Mouse (Mus musculus): Measurements from ENCODE around the gene Krt78. TPM values are rescaled to one million over a fixed set of nuclear protein-coding genes. Genes with fewer than 3 reads are reported as not detected.

The Krt78 gene
- not detected for polyA plus RNA-seq (2015; fragmentation: Illumina TruSeq; extraction: RNeasy Lipid Tissue Mini Kit (QIAGEN cat#74804); ENCODE audit: low read depth, low replicate concordance)

DNA sequence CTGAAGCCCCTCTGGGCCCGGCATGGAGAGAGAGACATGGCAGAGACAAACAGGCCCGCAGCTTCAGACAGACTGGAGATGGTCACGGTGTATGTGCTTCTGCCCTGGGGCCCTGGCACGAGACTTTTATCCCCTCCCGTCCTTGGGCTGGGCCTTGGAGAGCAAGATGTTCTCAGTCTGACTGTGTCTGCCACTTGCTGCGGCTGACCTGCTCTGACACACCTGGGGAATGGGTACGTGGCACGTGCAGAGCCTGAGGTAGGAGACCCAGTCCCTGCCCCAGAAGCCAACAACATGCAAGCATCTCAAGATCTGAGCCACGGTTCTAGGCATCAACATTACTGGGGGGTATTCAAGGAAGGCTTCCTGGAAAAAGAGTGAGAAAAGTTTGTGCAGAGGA lies at the start of gene Krt78:
Krt78 (minus strand) TSS at position 101 of the 400 bp plus-strand sequence.

DNA sequence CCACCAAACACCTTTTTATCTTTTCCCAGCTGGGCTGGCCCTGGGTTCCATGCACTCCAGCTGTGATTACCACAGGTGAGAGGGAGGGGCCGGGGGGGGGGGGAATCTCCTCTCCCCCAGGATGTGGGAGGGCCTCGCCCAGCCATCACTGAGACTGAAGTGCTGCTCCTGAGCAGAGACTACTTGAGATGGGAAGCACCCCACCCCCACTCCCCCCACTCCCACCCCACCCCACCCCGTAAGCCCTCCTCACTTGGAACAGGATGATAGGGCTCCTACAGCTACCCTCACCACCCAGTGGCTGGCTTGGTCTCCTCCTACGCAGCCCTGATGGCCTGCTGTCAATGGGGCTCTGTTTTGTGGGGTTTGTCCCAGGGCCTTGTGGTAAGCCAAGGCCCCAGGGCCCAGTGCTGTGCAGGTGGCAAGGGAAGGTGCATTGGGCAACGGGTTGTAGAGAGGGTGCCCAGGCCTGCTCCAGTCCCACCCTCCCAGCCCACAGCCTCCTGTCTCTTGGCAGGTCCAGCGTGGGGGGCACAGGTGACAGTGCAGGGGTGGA lies 13.7 kb downstream of the Krt78 start, which contains the start of gene Krt79:
Krt79 (minus strand) TSS at position 51 of the 556 bp plus-strand sequence.

DNA sequence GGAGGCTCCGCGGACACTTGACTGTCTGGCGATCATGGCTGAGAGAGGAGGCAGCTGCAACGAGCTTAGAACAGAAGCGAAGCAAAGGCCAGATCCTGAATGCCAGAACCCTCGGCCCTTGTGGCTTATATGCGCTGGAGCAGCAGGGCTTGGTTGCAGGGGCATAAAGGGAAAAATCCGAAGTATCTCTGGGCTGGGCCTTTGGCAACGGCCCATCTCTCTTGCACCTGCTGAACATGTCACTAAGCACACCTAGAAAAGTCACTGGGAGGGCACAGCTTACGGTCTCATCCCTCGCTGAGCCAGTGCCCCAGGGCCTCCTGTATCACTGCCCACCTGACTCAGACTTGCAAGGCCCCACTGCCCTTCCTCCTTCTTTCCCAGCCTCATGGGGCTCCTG lies 29.5 kb downstream of the Krt78 start, which contains the start of gene Krt4:
Krt4 (minus strand) TSS at position 101 of the 400 bp plus-strand sequence.

Other genes starting within 250 kb of the Krt78 start
- gene Krt5, start 241.4 kb downstream of the Krt78 start, polyA plus RNA-seq (2015; fragmentation: Illumina TruSeq; extraction: RNeasy Lipid Tissue Mini Kit (QIAGEN cat#74804); ENCODE audit: low read depth, low replicate concordance): not detected
- not detected for gene Krt71, start 211.2 kb downstream of the Krt78 start, polyA plus RNA-seq (2015; fragmentation: Illumina TruSeq; extraction: RNeasy Lipid Tissue Mini Kit (QIAGEN cat#74804); ENCODE audit: low read depth, low replicate concordance)
- not detected for gene Krt72, start 167.8 kb downstream of the Krt78 start, polyA plus RNA-seq (2015; fragmentation: Illumina TruSeq; extraction: RNeasy Lipid Tissue Mini Kit (QIAGEN cat#74804); ENCODE audit: low read depth, low replicate concordance)
- 0.88 TPM for gene Krt73, start 151.9 kb downstream of the Krt78 start, polyA plus RNA-seq (2015; fragmentation: Illumina TruSeq; extraction: RNeasy Lipid Tissue Mini Kit (QIAGEN cat#74804); ENCODE audit: low read depth, low replicate concordance)
- gene Krt2, start 136.1 kb downstream of the Krt78 start, polyA plus RNA-seq (2015; fragmentation: Illumina TruSeq; extraction: RNeasy Lipid Tissue Mini Kit (QIAGEN cat#74804); ENCODE audit: low read depth, low replicate concordance): 0.65 TPM
- gene Krt1, start 103.5 kb downstream of the Krt78 start, polyA plus RNA-seq (2015; fragmentation: Illumina TruSeq; extraction: RNeasy Lipid Tissue Mini Kit (QIAGEN cat#74804); ENCODE audit: low read depth, low replicate concordance): 5.6 TPM
- gene Krt77, start 84.6 kb downstream of the Krt78 start, polyA plus RNA-seq (2015; fragmentation: Illumina TruSeq; extraction: RNeasy Lipid Tissue Mini Kit (QIAGEN cat#74804); ENCODE audit: low read depth, low replicate concordance): 6.7 TPM
- not detected for gene Krt76, start 61.4 kb downstream of the Krt78 start, polyA plus RNA-seq (2015; fragmentation: Illumina TruSeq; extraction: RNeasy Lipid Tissue Mini Kit (QIAGEN cat#74804); ENCODE audit: low read depth, low replicate concordance)
- not detected for gene Krt4, start 29.6 kb downstream of the Krt78 start, polyA plus RNA-seq (2015; fragmentation: Illumina TruSeq; extraction: RNeasy Lipid Tissue Mini Kit (QIAGEN cat#74804); ENCODE audit: low read depth, low replicate concordance)
- gene Krt79, start 14.0 kb downstream of the Krt78 start, polyA plus RNA-seq (2015; fragmentation: Illumina TruSeq; extraction: RNeasy Lipid Tissue Mini Kit (QIAGEN cat#74804); ENCODE audit: low read depth, low replicate concordance): not detected
- 0.91 TPM for gene Krt8, start 50.2 kb upstream of the Krt78 start, polyA plus RNA-seq (2015; fragmentation: Illumina TruSeq; extraction: RNeasy Lipid Tissue Mini Kit (QIAGEN cat#74804); ENCODE audit: low read depth, low replicate concordance)
- 1.9 TPM for gene Krt18, start 73.9 kb upstream of the Krt78 start, polyA plus RNA-seq (2015; fragmentation: Illumina TruSeq; extraction: RNeasy Lipid Tissue Mini Kit (QIAGEN cat#74804); ENCODE audit: low read depth, low replicate concordance)
- gene Eif4b, start 119.5 kb upstream of the Krt78 start, polyA plus RNA-seq (2015; fragmentation: Illumina TruSeq; extraction: RNeasy Lipid Tissue Mini Kit (QIAGEN cat#74804); ENCODE audit: low read depth, low replicate concordance): 110 TPM
- 20.3 TPM for gene Tns2, start 146.1 kb upstream of the Krt78 start, polyA plus RNA-seq (2015; fragmentation: Illumina TruSeq; extraction: RNeasy Lipid Tissue Mini Kit (QIAGEN cat#74804); ENCODE audit: low read depth, low replicate concordance)
- 141 TPM for gene Spryd3, start 181.9 kb upstream of the Krt78 start, polyA plus RNA-seq (2015; fragmentation: Illumina TruSeq; extraction: RNeasy Lipid Tissue Mini Kit (QIAGEN cat#74804); ENCODE audit: low read depth, low replicate concordance)
- 61.4 TPM for gene Igfbp6, start 190.1 kb upstream of the Krt78 start, polyA plus RNA-seq (2015; fragmentation: Illumina TruSeq; extraction: RNeasy Lipid Tissue Mini Kit (QIAGEN cat#74804); ENCODE audit: low read depth, low replicate concordance)
- gene Soat2, start 196.2 kb upstream of the Krt78 start, polyA plus RNA-seq (2015; fragmentation: Illumina TruSeq; extraction: RNeasy Lipid Tissue Mini Kit (QIAGEN cat#74804); ENCODE audit: low read depth, low replicate concordance): 0.19 TPM
- gene Zfp740, start 249.0 kb upstream of the Krt78 start, polyA plus RNA-seq (2015; fragmentation: Illumina TruSeq; extraction: RNeasy Lipid Tissue Mini Kit (QIAGEN cat#74804); ENCODE audit: low read depth, low replicate concordance): 47.4 TPM

Measured in brain, adult 10 weeks (tissue).